Mouse (Mus musculus) liver, embryonic 14.5 days (tissue): ENCODE results near the gene Arid3a.

Experiments
- CTCF ChIP-seq: IDR thresholded peaks from 2 replicates; pipeline ENCODE4 v1.5.1; 2016; ENCODE audit warnings: antibody characterized with exemption, low read depth, control low read depth
- EP300 ChIP-seq: IDR thresholded peaks from 2 replicates; pipeline ENCODE4 v1.6.1; 2016; ENCODE audit warnings: antibody characterized with exemption, low read depth

GRCm38 (mm10) chr10:79976071-79976721 is 49.4 kb downstream of the Arid3a start:
- TF ChIP-seq CTCF (no peak), EP300 (no peak)
